Mouse (Mus musculus): ENCODE data around the gene Agbl1. TPM values are rescaled to one million over a fixed set of nuclear protein-coding genes. Genes with fewer than 3 reads are reported as not detected.

Gene Agbl1
- total and polyA plus RNA-seq, 3 experiments: not detected

GRCm38 (mm10) chr7:76371269-76371668, 141.6 kb downstream of the Agbl1 start (continued):
- TF ChIP-seq HCFC1 (IDR thresholded peaks at IDR 0.05; ENCODE audit: low read depth, low read length): no peak
- no peak for TF ChIP-seq USF1 (IDR thresholded peaks at IDR 0.05; ENCODE audit: low read depth, low read length)
- TF ChIP-seq ELF1 (IDR thresholded peaks at IDR 0.05; ENCODE audit: low read depth, low read length): no peak
- TF ChIP-seq ZC3H11A (IDR thresholded peaks at IDR 0.05; ENCODE audit: low read depth, low read length): no peak
- no peak for TF ChIP-seq ZKSCAN1 (IDR thresholded peaks at IDR 0.05; ENCODE audit: borderline replicate concordance, low read depth, low read length)
- peak; percentile 75 for TF ChIP-seq JUND (conservative IDR thresholded peaks at IDR 0.05; ENCODE audit: low read depth, low read length)

GRCm38 (mm10) chr7:76379493-76379892, 149.8 kb downstream of the Agbl1 start:
- no peaks in the 10 kb centered on the region for H3K4me1 ChIP-seq (ENCODE audit: control insufficient read depth in 1 of 2, insufficient read depth in 2 of 2)
- H3K9ac ChIP-seq (ENCODE audit: insufficient read depth, low read depth): no peak overlapping the region
- no peak overlapping the region for H3K4me3 ChIP-seq (replicated peaks in 1 of 3; ENCODE audit: low read depth in 2 of 3, low read length in 2 of 3, poor library complexity in 1 of 3)
- dilution Hi-C loops (cut with MboI; ENCODE audit: extremely low pct_ligation_motif_present, extremely low pct_unique_long_range_greater_than_20kb, low sequenced_read_pairs): no loop called here
- in situ Hi-C loops (cut with MboI; ENCODE audit: low pct_ligation_motif_present, low pct_unique_long_range_greater_than_20kb, low sequenced_read_pairs): no loop called here
- H3K27ac ChIP-seq (ENCODE audit: insufficient read depth, low read depth): no peak overlapping the region
- H3K36me3 ChIP-seq (replicated peaks in 1 of 2; ENCODE audit: control insufficient read depth in 1 of 2, insufficient read depth in 1 of 2, low read length in 1 of 2): no peaks in the 10 kb centered on the region
- no peaks in the 10 kb centered on the region for H3K9me3 ChIP-seq (replicated peaks; ENCODE audit: low read length)
- peaks cover 1% of the 10 kb centered on the region for H3K27me3 ChIP-seq (replicated peaks)
- TF ChIP-seq ZKSCAN1 (IDR thresholded peaks at IDR 0.05; ENCODE audit: borderline replicate concordance, low read depth, low read length) (no peak), RAD21 (IDR thresholded peaks at IDR 0.05; ENCODE audit: low read depth, low read length) (no peak), GABPA (IDR thresholded peaks at IDR 0.05; ENCODE audit: insufficient replicate concordance, low read depth, low read length) (no peak), MAZ (IDR thresholded peaks at IDR 0.05; ENCODE audit: low read depth, low read length) (no peak), CHD2 (IDR thresholded peaks at IDR 0.05; ENCODE audit: low read length) (no peak), MXI1 (IDR thresholded peaks at IDR 0.05; ENCODE audit: low read depth, low read length) (no peak), BHLHE40 (IDR thresholded peaks at IDR 0.05; ENCODE audit: low read depth, low read length) (no peak)
- DNase-seq (ENCODE audit: extremely low read depth): no peak
- no peaks in the 10 kb centered on the region for H3K79me2 ChIP-seq (replicated peaks; ENCODE audit: control insufficient read depth, extremely low read depth, insufficient read depth, poor library complexity, severe bottlenecking)
- no peak overlapping the region for H3K4me2 ChIP-seq (ENCODE audit: insufficient read depth, low read depth, poor library complexity, severe bottlenecking)

DNA sequence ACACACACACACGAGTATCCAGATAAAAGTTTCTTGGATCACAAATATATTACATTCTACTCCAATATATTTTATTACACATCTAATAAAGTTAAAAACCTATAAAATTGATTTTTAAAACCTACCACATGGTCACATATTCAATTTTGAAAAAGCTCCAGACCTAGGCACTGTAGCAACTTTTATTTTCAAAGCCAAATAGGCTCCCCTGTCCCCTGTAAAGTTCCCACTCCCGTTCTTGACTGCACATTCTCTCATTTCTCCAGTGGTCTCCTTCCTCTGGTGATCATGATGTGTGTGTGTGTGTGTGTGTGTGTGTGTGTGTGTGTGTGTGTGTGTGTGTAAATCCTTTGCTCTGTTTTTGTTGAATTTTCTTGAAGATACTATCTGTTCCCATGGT, 152.3 kb downstream of the Agbl1 start:
- in situ Hi-C loops (cut with MboI; ENCODE audit: low pct_ligation_motif_present, low pct_unique_long_range_greater_than_20kb, low sequenced_read_pairs) (loop anchor here (10.0 kb wide), 1 partner anchor 563 kb away; no protein-coding TSS in a partner anchor), dilution Hi-C loops (cut with MboI; ENCODE audit: extremely low pct_ligation_motif_present, extremely low pct_unique_long_range_greater_than_20kb, low sequenced_read_pairs) (no loop called here)
- Histone ChIP-seq H3K27ac (ENCODE audit: insufficient read depth, low read depth) (no peak overlapping the region), H3K27me3 (replicated peaks) (peaks cover 1% of the 10 kb centered on the region), H3K9me3 (replicated peaks; ENCODE audit: low read length) (no peaks in the 10 kb centered on the region), H3K9ac (ENCODE audit: insufficient read depth, low read depth) (no peak overlapping the region), H3K4me3 (replicated peaks in 1 of 3; ENCODE audit: low read depth in 2 of 3, low read length in 2 of 3, poor library complexity in 1 of 3) (no peak overlapping the region), H3K4me1 (ENCODE audit: control insufficient read depth in 1 of 2, insufficient read depth in 2 of 2) (no peaks in the 10 kb centered on the region), H3K4me2 (ENCODE audit: insufficient read depth, low read depth, poor library complexity, severe bottlenecking) (no peak overlapping the region), H3K36me3 (replicated peaks in 1 of 2; ENCODE audit: control insufficient read depth in 1 of 2, insufficient read depth in 1 of 2, low read length in 1 of 2) (no peaks in the 10 kb centered on the region), H3K79me2 (replicated peaks; ENCODE audit: control insufficient read depth, extremely low read depth, insufficient read depth, poor library complexity, severe bottlenecking) (no peaks in the 10 kb centered on the region)
- DNase-seq (ENCODE audit: extremely low read depth): no peak
- TF ChIP-seq JUN (IDR thresholded peaks at IDR 0.05; ENCODE audit: insufficient read depth, low read depth, low read length) (no peak), MXI1 (IDR thresholded peaks at IDR 0.05; ENCODE audit: low read depth, low read length) (no peak), KAT2A (IDR thresholded peaks at IDR 0.05; ENCODE audit: insufficient replicate concordance, low read length) (no peak), TCF12 (IDR thresholded peaks at IDR 0.05; ENCODE audit: low read depth, low read length) (no peak), MAX (IDR thresholded peaks at IDR 0.05; ENCODE audit: low read length) (no peak), RAD21 (IDR thresholded peaks at IDR 0.05; ENCODE audit: low read depth, low read length) (no peak), GABPA (IDR thresholded peaks at IDR 0.05; ENCODE audit: insufficient replicate concordance, low read depth, low read length) (no peak)

Data from CH12.LX (cell line).